Mouse (Mus musculus) C2C12 (cell line): ENCODE measurements at regions not wholly inside any gene's neighbourhood (a gene's known extent, or its start where the extent isn't known, plus 50 kb on each side); places are given as distances from the start of the nearest gene placed in this dataset.

Source experiments
- H3K27me3 ChIP-seq: one replicate; pipeline ENCODE4 v1.6.1; 2011; ENCODE audit not compliant: control insufficient read depth, insufficient read depth, insufficient read length
- H3K36me3 ChIP-seq: one replicate; pipeline ENCODE4 v1.6.1; 2011; ENCODE audit not compliant: control insufficient read depth, insufficient read depth
- H3K4me3 ChIP-seq: one replicate; pipeline ENCODE4 v1.5.1; 2011; ENCODE audit warnings: mild to moderate bottlenecking, control low read depth; ENCODE audit not compliant: poor library complexity, insufficient read depth, severe bottlenecking
- H3K79me2 ChIP-seq: one replicate; pipeline ENCODE4 v1.6.1; 2011; ENCODE audit not compliant: control insufficient read depth, insufficient read depth
- H3K79me3 ChIP-seq: one replicate; pipeline ENCODE4 v1.6.1; 2011; ENCODE audit warnings: low read depth, control low read depth
- H3ac ChIP-seq: one replicate; pipeline ENCODE3; 2011; ENCODE audit warnings: low read depth; ENCODE audit not compliant: control insufficient read depth, insufficient read length
- CEBPB ChIP-seq: IDR thresholded peaks from one replicate; pipeline ENCODE4 v1.6.1; 2011; ENCODE audit warnings: low read depth, mild to moderate bottlenecking, control low read depth, moderate library complexity
- CTCF ChIP-seq: IDR thresholded peaks from one replicate; pipeline ENCODE4 v1.5.1; 2011; ENCODE audit not compliant: control insufficient read depth, insufficient read depth, insufficient read length
- FOSL1 ChIP-seq: IDR thresholded peaks from one replicate; pipeline ENCODE4 v1.8.0; 2011; ENCODE audit warnings: mild to moderate bottlenecking, low read length; ENCODE audit not compliant: poor library complexity, insufficient read depth, severe bottlenecking
- MAX ChIP-seq: IDR thresholded peaks from one replicate; pipeline ENCODE4 v1.6.1; 2011; ENCODE audit warnings: mild to moderate bottlenecking, control low read depth
- MYOD1 ChIP-seq: IDR thresholded peaks from one replicate; pipeline ENCODE4 v1.6.1; 2011; ENCODE audit warnings: low read depth; ENCODE audit not compliant: control insufficient read depth, insufficient read length
- MYOG ChIP-seq: IDR thresholded peaks from one replicate; pipeline ENCODE4 v1.6.1; 2011; ENCODE audit not compliant: control insufficient read depth, insufficient read length; ENCODE audit errors: extremely low read depth
- USF1 ChIP-seq: IDR thresholded peaks from one replicate; pipeline ENCODE4 v1.6.1; 2011; ENCODE audit warnings: low read depth, mild to moderate bottlenecking, control low read depth, moderate library complexity

DNA sequence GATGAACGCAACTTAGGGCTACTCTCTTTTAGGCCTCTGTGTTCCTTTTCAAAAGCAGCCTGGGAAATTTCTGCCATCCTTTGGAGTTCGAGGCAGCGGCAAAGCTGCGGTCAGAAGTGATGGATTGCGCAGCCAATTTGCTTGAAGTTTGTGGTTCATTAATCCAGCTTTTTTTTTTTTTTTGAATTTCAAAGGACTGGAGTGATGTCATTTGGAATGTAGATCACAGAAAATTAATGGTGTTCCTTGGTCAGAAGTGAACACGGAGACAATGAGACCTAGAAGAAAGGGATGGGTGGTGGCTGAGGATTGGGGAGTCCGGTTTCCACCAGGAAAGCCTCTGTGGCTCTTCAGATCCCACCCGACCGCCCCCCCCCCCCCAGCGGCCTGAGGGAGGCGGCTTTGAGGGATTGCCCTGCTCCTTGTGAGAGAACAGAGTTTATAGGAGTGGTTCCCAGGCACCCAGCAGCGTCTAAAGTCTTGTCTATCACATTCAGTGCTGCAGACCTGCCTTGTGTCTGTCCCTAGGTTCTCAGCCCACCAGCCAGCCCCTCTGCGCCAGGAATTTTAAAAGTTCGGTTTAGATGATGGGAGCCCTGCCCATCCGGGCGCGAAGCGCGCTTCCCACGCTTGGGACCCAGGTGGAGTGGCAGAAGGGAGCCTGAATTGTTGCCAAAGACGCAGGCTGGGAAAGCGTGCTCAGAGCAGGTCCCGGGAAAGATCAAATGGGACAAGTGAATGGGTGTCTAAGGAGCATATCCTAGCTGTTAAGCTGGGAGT is 135.1 kb downstream of the Klhl25 start:
- H3K79me3 ChIP-seq = no peaks in the 10 kb centered on the region
- H3K4me3 ChIP-seq = no peak overlapping the region
- no peaks in the 10 kb centered on the region for H3K36me3 ChIP-seq
- H3K79me2 ChIP-seq = no peaks in the 10 kb centered on the region
- TF ChIP-seq MYOG (no peak), MYOD1 (no peak), USF1 (no peak)
- no peak overlapping the region for H3ac ChIP-seq
- peaks cover 10% of the 10 kb centered on the region for H3K27me3 ChIP-seq

- Histone ChIP-seq H3K79me2 (no peaks in the 10 kb centered on the region), H3ac (no peak overlapping the region), H3K79me3 (no peaks in the 10 kb centered on the region), H3K4me3 (no peak overlapping the region), H3K36me3 (no peaks in the 10 kb centered on the region), H3K27me3 (peaks cover 10% of the 10 kb centered on the region)
- TF ChIP-seq MYOD1 (no peak), USF1 (no peak), CEBPB (no peak), MYOG (no peak), CTCF (no peak), MAX (no peak), FOSL1 (no peak)
These were observed 135.7 kb downstream of the Klhl25 start for GRCm38 (mm10) chr7:75983809-75984171.

DNA sequence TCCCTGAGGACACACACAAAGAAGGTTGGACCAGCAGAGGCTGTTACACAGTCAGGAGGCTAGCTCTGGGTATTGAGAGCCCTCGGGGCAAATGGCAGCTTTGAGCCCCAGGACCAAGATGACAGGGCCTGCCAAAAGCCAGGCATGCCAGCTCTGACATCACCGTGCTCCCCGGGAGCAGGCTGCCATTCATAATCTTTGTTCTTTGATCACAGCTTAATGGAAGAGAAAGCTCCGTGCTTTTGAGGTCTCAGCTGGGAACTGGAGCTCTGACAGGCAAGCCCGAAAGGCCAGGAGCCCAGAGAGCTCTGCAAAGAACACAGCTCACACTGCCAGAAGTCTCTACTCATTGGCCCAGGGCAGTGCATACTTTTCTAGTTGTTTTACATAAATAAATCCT is 150.7 kb downstream of the Klhl25 start:
- H3K36me3 ChIP-seq = no peaks in the 10 kb centered on the region
- no peaks in the 10 kb centered on the region for H3K79me2 ChIP-seq
- H3K27me3 ChIP-seq = no peaks in the 10 kb centered on the region
- H3ac ChIP-seq = no peak overlapping the region
- H3K79me3 ChIP-seq = no peaks in the 10 kb centered on the region
- no peak overlapping the region for H3K4me3 ChIP-seq
- TF ChIP-seq MYOD1 = no peak

- H3K79me3 ChIP-seq = no peaks in the 10 kb centered on the region
- TF ChIP-seq MAX (no peak), MYOD1 (no peak), MYOG (no peak), FOSL1 (no peak), CTCF (no peak), USF1 (no peak), CEBPB (no peak)
- H3K4me3 ChIP-seq = no peak overlapping the region
- H3ac ChIP-seq = no peak overlapping the region
- H3K36me3 ChIP-seq = no peaks in the 10 kb centered on the region
- H3K79me2 ChIP-seq = no peaks in the 10 kb centered on the region
- no peaks in the 10 kb centered on the region for H3K27me3 ChIP-seq
These were observed 151.3 kb downstream of the Klhl25 start for GRCm38 (mm10) chr7:75999324-75999907.

- H3ac ChIP-seq = no peak overlapping the region
- no peak for TF ChIP-seq MYOG
- no peak for TF ChIP-seq FOSL1
- no peak for TF ChIP-seq USF1
- no peak for TF ChIP-seq CTCF
- no peak for TF ChIP-seq MAX
- no peak for TF ChIP-seq MYOD1
- no peak for TF ChIP-seq CEBPB
- no peaks in the 10 kb centered on the region for H3K79me2 ChIP-seq
- H3K27me3 ChIP-seq = no peaks in the 10 kb centered on the region
- no peaks in the 10 kb centered on the region for H3K79me3 ChIP-seq
- no peaks in the 10 kb centered on the region for H3K36me3 ChIP-seq
- no peak overlapping the region for H3K4me3 ChIP-seq
These were observed 152.9 kb downstream of the Klhl25 start for GRCm38 (mm10) chr7:76001012-76001411.

DNA sequence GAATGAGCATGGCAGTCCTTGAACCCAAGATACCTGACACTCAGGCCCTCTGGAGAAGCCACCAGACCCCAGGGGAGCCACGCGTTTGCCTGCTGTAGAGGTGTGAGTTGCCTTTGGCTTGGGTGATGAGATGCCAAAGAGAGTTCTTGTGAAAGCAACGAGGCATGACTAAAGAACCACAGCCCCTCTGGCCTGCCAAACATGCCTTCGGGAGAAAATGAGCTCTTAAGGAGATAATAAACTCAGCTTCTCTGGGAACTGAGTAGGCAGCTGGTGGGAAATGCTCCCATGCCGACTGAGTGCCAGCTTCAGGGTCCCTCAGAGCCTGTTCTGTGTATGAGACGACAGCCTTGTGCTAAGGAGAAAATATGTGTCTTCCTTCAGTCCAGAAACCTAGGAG is 160.1 kb downstream of the Klhl25 start:
- H3K4me3 ChIP-seq = no peak overlapping the region
- TF ChIP-seq MAX (no peak), CTCF (no peak), MYOG (no peak), USF1 (no peak), FOSL1 (no peak), MYOD1 (no peak), CEBPB (no peak)
- H3K27me3 ChIP-seq = no peaks in the 10 kb centered on the region
- no peak overlapping the region for H3ac ChIP-seq
- no peaks in the 10 kb centered on the region for H3K36me3 ChIP-seq
- no peaks in the 10 kb centered on the region for H3K79me2 ChIP-seq
- H3K79me3 ChIP-seq = no peaks in the 10 kb centered on the region
